Mouse (Mus musculus) midbrain, postnatal 0 days (tissue): ENCODE data around the gene Adcy4. TPM values are rescaled to one million over a fixed set of nuclear protein-coding genes. Genes with fewer than 3 reads are reported as not detected.

ENCODE experiments used
- ATAC-seq: fragments of 200-750 bp; cut with Nextera tagmentation; 2 replicates; pipeline ENCODE4 v1.8.0; 2017; ENCODE audit warnings: moderate number of reproducible peaks, mild to moderate bottlenecking, moderate TSS enrichment, moderate library complexity; ENCODE audit not compliant: low FRiP score
- DNase-seq: peaks from one replicate; pipeline ENCODE4 v3.0.0-alpha.2; 2015; ENCODE audit warnings: low spot score
- H3K27ac ChIP-seq: fragments of 300-500 bp; sonication (generic); 2 replicates; pipeline ENCODE4 v1.5.1; 2014; ENCODE audit warnings: low read depth, mild to moderate bottlenecking, low read length, mixed read lengths
- H3K27me3 ChIP-seq: fragments of 300-500 bp; sonication (generic); 2 replicates; pipeline ENCODE4 v1.6.1; 2014; ENCODE audit warnings: low read length, control low read depth, mixed read lengths; ENCODE audit not compliant: insufficient read depth
- H3K36me3 ChIP-seq: fragments of 300-500 bp; sonication (generic); 2 replicates; pipeline ENCODE4 v1.6.1; 2014; ENCODE audit warnings: low read length, control low read depth, mixed read lengths; ENCODE audit not compliant: insufficient read depth
- H3K4me1 ChIP-seq: fragments of 300-500 bp; sonication (generic); 2 replicates; pipeline ENCODE4 v1.6.1; 2014; ENCODE audit warnings: mild to moderate bottlenecking, control low read depth, antibody characterized with exemption, low read length, mixed read lengths; ENCODE audit not compliant: insufficient read depth
- H3K4me2 ChIP-seq: fragments of 300-500 bp; sonication (generic); 2 replicates; pipeline ENCODE4 v1.6.1; 2014; ENCODE audit warnings: low read depth, mild to moderate bottlenecking, low read length, mixed read lengths; ENCODE audit not compliant: poor library complexity, severe bottlenecking
- H3K4me3 ChIP-seq: fragments of 300-500 bp; sonication (generic); 2 replicates; pipeline ENCODE4 v1.5.1; 2014; ENCODE audit warnings: low read depth, mild to moderate bottlenecking, low read length, moderate library complexity
- H3K9ac ChIP-seq: fragments of 300-500 bp; sonication (generic); replicated peaks from 2 replicates; pipeline ENCODE4 v1.6.1; 2014; ENCODE audit warnings: mild to moderate bottlenecking, low read length, moderate library complexity, mixed read lengths; ENCODE audit not compliant: poor library complexity, severe bottlenecking
- H3K9me3 ChIP-seq: fragments of 300-500 bp; sonication (generic); 2 replicates; pipeline ENCODE4 v1.6.1; 2016; ENCODE audit warnings: low read length, control low read depth
- CTCF ChIP-seq: IDR thresholded peaks from 2 replicates; pipeline ENCODE4 v1.5.1; 2016; ENCODE audit warnings: antibody characterized with exemption, mild to moderate bottlenecking
- WGBS: fragments of 180-500 bp; shearing (Covaris S2); extraction: QIAGEN DNeasy Blood & Tissue Kit; methylation state at CpG from one replicate; pipeline ENCODE4 v1.1.7; 2014; 5-methylcytosine and 5-hydroxymethylcytosine counted together
- polyA plus RNA-seq: library from polyadenylated mRNA; unstranded; fragments of >200 nt; fragmentation: Nextera tagmentation; extraction: Ambion mirVana; gene quantifications from 2 replicates; pipeline ENCODE4 v1.2.1, GENCODE M21; 2015
- total RNA-seq: library from RNA; depleted of rRNA; stranded (reverse); fragments of >200 nt; gene quantifications from 2 replicates; pipeline ENCODE4 v1.2.3, GENCODE M21; 2014

Gene Adcy4
- total and polyA plus RNA-seq, 2 experiments from 2014 or later: 1.7 to 3.6 TPM

GRCm38 (mm10) chr14:55777806-55778205 is 6.1 kb downstream of the Adcy4 start:
- Histone ChIP-seq H3K4me3 (no peak overlapping the region), H3K9me3 (no peaks in the 10 kb centered on the region), H3K4me2 (no peak overlapping the region), H3K9ac (no peak overlapping the region), H3K27ac (no peak overlapping the region), H3K36me3 (no peaks in the 10 kb centered on the region), H3K27me3 (peaks cover 19% of the 10 kb centered on the region), H3K4me1 (no peaks in the 10 kb centered on the region)
- TF ChIP-seq CTCF: no peak
- WGBS: 88% methylated on average over 11 of the region's 11 CpGs
- DNase-seq (no peak), ATAC-seq (no peak)

GRCm38 (mm10) chr14:55777176-55777575 is 6.7 kb downstream of the Adcy4 start:
- TF ChIP-seq CTCF: no peak
- no peaks in the 10 kb centered on the region for H3K4me1 ChIP-seq
- no peak overlapping the region for H3K27ac ChIP-seq
- ATAC-seq (no peak), DNase-seq (no peak)
- H3K9me3 ChIP-seq: no peaks in the 10 kb centered on the region
- 59% methylated on average over 3 of the region's 3 CpGs for WGBS
- no peak overlapping the region for H3K4me2 ChIP-seq
- H3K4me3 ChIP-seq: no peak overlapping the region
- H3K36me3 ChIP-seq: no peaks in the 10 kb centered on the region
- H3K9ac ChIP-seq: no peak overlapping the region
- H3K27me3 ChIP-seq: peaks cover 13% of the 10 kb centered on the region

GRCm38 (mm10) chr14:55776711-55777110 is 7.2 kb downstream of the Adcy4 start:
- WGBS: 69% methylated on average over 7 of the region's 7 CpGs

GRCm38 (mm10) chr14:55769087-55769703 is 14.7 kb downstream of the Adcy4 start:
- H3K27me3 ChIP-seq: peaks cover 11% of the 10 kb centered on the region; the same call in 1 of the 2 replicates
- ATAC-seq (no peak), DNase-seq (no peak)
- TF ChIP-seq CTCF: no peak
- WGBS: 78% methylated on average over 16 of the region's 16 CpGs
- H3K4me3 ChIP-seq: no peak overlapping the region
- no peak overlapping the region for H3K27ac ChIP-seq
- H3K9ac ChIP-seq: no peak overlapping the region
- no peaks in the 10 kb centered on the region for H3K4me1 ChIP-seq
- H3K4me2 ChIP-seq: no peak overlapping the region
- H3K9me3 ChIP-seq: no peaks in the 10 kb centered on the region
- no peaks in the 10 kb centered on the region for H3K36me3 ChIP-seq

More at GRCm38 (mm10) chr14:55776711-55777110, 7.2 kb downstream of the Adcy4 start:
- ATAC-seq (no peak), DNase-seq (no peak)
- no peak for TF ChIP-seq CTCF
- no peaks in the 10 kb centered on the region for H3K36me3 ChIP-seq
- H3K27ac ChIP-seq: no peak overlapping the region
- H3K4me3 ChIP-seq: no peak overlapping the region
- no peaks in the 10 kb centered on the region for H3K9me3 ChIP-seq
- H3K4me2 ChIP-seq: no peak overlapping the region
- no peak overlapping the region for H3K9ac ChIP-seq
- peaks cover 8% of the 10 kb centered on the region for H3K27me3 ChIP-seq
- H3K4me1 ChIP-seq: no peaks in the 10 kb centered on the region

GRCm38 (mm10) chr14:55768555-55768954 is 15.3 kb downstream of the Adcy4 start:
- Histone ChIP-seq H3K9me3 (no peaks in the 10 kb centered on the region), H3K27ac (no peak overlapping the region), H3K4me1 (no peaks in the 10 kb centered on the region), H3K4me3 (no peak overlapping the region), H3K36me3 (no peaks in the 10 kb centered on the region), H3K9ac (no peak overlapping the region; the same call in 1 of the 2 replicates), H3K4me2 (no peak overlapping the region), H3K27me3 (peaks cover 13% of the 10 kb centered on the region; the same call in 1 of the 2 replicates)
- DNase-seq: no peak
- 91% methylated on average over 6 of the region's 6 CpGs for WGBS
- ATAC-seq: no peak
- no peak for TF ChIP-seq CTCF

GRCm38 (mm10) chr14:55767519-55768414 is 16.1 kb downstream of the Adcy4 start:
- TF ChIP-seq CTCF: peak; percentile 73
- peak overlapping the region; percentile 35 for H3K4me3 ChIP-seq
- H3K36me3 ChIP-seq: no peaks in the 10 kb centered on the region
- DNase-seq (peak; percentile 55), ATAC-seq (peak; percentile 67)
- peak overlapping the region; percentile 51 for H3K9ac ChIP-seq
- H3K4me1 ChIP-seq: 0 out of 2 replicates have a peak, but pooled peaks cover 2% of the 10 kb centered on the region
- peaks cover 10% of the 10 kb centered on the region; the same call in 1 of the 2 replicates for H3K27me3 ChIP-seq
- no peak overlapping the region for H3K27ac ChIP-seq
- H3K4me2 ChIP-seq: peak overlapping the region; percentile 73
- H3K9me3 ChIP-seq: no peaks in the 10 kb centered on the region
- 12% methylated on average over 52 of the region's 52 CpGs for WGBS
